Mouse (Mus musculus): Measurements from ENCODE around the gene Trpm6. TPM values are rescaled to one million over a fixed set of nuclear protein-coding genes. Genes with fewer than 3 reads are reported as not detected.

Gene Trpm6
- polyA plus RNA-seq, 1 experiment from 2014 or later, result 0.11 TPM

GRCm38 (mm10) chr19:18799646-18800045 is 49.9 kb downstream of the Trpm6 start:
- H3K9ac ChIP-seq (ENCODE audit: low read length), result no peak overlapping the region
- no peak for ATAC-seq (replicated peaks; ENCODE audit: low FRiP score, low TSS enrichment, low read depth)
- H3K4me1 ChIP-seq (replicated peaks; ENCODE audit: control insufficient read depth, insufficient read depth, low read length), result no peaks in the 10 kb centered on the region
- no peak overlapping the region for H3K4me3 ChIP-seq (ENCODE audit: low read depth, low read length)
- DNase-seq (ENCODE audit: low spot score), result no peak
- 73% methylated on average over 1 of the region's 1 CpGs for WGBS
- no peak overlapping the region for H3K27ac ChIP-seq (ENCODE audit: low read depth)
- H3K36me3 ChIP-seq (ENCODE audit: control insufficient read depth, insufficient read depth, low read length), result no peaks in the 10 kb centered on the region
- H3K9me3 ChIP-seq (ENCODE audit: control insufficient read depth, low read length), result no peaks in the 10 kb centered on the region
- H3K4me2 ChIP-seq (ENCODE audit: low read length), result no peak overlapping the region
- no peaks in the 10 kb centered on the region for H3K27me3 ChIP-seq (replicated peaks; ENCODE audit: control insufficient read depth, insufficient read depth, low read length)

GRCm38 (mm10) chr19:18811264-18811663 is 61.5 kb downstream of the Trpm6 start:
- Histone ChIP-seq H3K9me3 (ENCODE audit: control insufficient read depth, low read length) (no peaks in the 10 kb centered on the region), H3K9ac (ENCODE audit: low read length) (no peak overlapping the region), H3K4me3 (ENCODE audit: low read depth, low read length) (no peak overlapping the region), H3K27me3 (replicated peaks; ENCODE audit: control insufficient read depth, insufficient read depth, low read length) (no peaks in the 10 kb centered on the region), H3K27ac (ENCODE audit: low read depth) (no peak overlapping the region), H3K4me2 (ENCODE audit: low read length) (no peak overlapping the region), H3K36me3 (ENCODE audit: control insufficient read depth, insufficient read depth, low read length) (no peaks in the 10 kb centered on the region), H3K4me1 (replicated peaks; ENCODE audit: control insufficient read depth, insufficient read depth, low read length) (no peaks in the 10 kb centered on the region)
- 51% methylated on average over 3 of the region's 3 CpGs for WGBS
- DNase-seq (ENCODE audit: low spot score) (no peak), ATAC-seq (replicated peaks; ENCODE audit: low FRiP score, low TSS enrichment, low read depth) (no peak)

- no peaks in the 10 kb centered on the region for H3K9me3 ChIP-seq (ENCODE audit: control insufficient read depth, low read length)
- H3K9ac ChIP-seq (ENCODE audit: low read length), result no peak overlapping the region
- H3K36me3 ChIP-seq (ENCODE audit: control insufficient read depth, insufficient read depth, low read length), result no peaks in the 10 kb centered on the region
- no peak for ATAC-seq (replicated peaks; ENCODE audit: low FRiP score, low TSS enrichment, low read depth)
- H3K4me1 ChIP-seq (replicated peaks; ENCODE audit: control insufficient read depth, insufficient read depth, low read length), result no peaks in the 10 kb centered on the region
- 73% methylated on average over 13 of the region's 13 CpGs for WGBS
- H3K27me3 ChIP-seq (replicated peaks; ENCODE audit: control insufficient read depth, insufficient read depth, low read length), result no peaks in the 10 kb centered on the region
- no peak for DNase-seq (ENCODE audit: low spot score)
- H3K4me3 ChIP-seq (ENCODE audit: low read depth, low read length), result no peak overlapping the region
- no peak overlapping the region for H3K4me2 ChIP-seq (ENCODE audit: low read length)
- no peak overlapping the region for H3K27ac ChIP-seq (ENCODE audit: low read depth)
Measured at GRCm38 (mm10) chr19:18815170-18815569, 65.4 kb downstream of the Trpm6 start.

GRCm38 (mm10) chr19:18817425-18817824 is 67.6 kb downstream of the Trpm6 start:
- Histone ChIP-seq H3K4me3 (ENCODE audit: low read depth, low read length) (no peak overlapping the region), H3K36me3 (ENCODE audit: control insufficient read depth, insufficient read depth, low read length) (no peaks in the 10 kb centered on the region), H3K9me3 (ENCODE audit: control insufficient read depth, low read length) (no peaks in the 10 kb centered on the region), H3K4me1 (replicated peaks; ENCODE audit: control insufficient read depth, insufficient read depth, low read length) (no peaks in the 10 kb centered on the region), H3K9ac (ENCODE audit: low read length) (no peak overlapping the region), H3K27me3 (replicated peaks; ENCODE audit: control insufficient read depth, insufficient read depth, low read length) (no peaks in the 10 kb centered on the region), H3K27ac (ENCODE audit: low read depth) (no peak overlapping the region), H3K4me2 (ENCODE audit: low read length) (no peak overlapping the region)
- 83% methylated on average over 2 of the region's 2 CpGs for WGBS
- DNase-seq (ENCODE audit: low spot score) (no peak), ATAC-seq (replicated peaks; ENCODE audit: low FRiP score, low TSS enrichment, low read depth) (no peak)

GRCm38 (mm10) chr19:18828601-18829000 is 78.8 kb downstream of the Trpm6 start:
- Histone ChIP-seq H3K9me3 (ENCODE audit: control insufficient read depth, low read length) (no peaks in the 10 kb centered on the region), H3K36me3 (ENCODE audit: control insufficient read depth, insufficient read depth, low read length) (no peaks in the 10 kb centered on the region), H3K27me3 (replicated peaks; ENCODE audit: control insufficient read depth, insufficient read depth, low read length) (no peaks in the 10 kb centered on the region), H3K9ac (ENCODE audit: low read length) (no peak overlapping the region), H3K4me1 (replicated peaks; ENCODE audit: control insufficient read depth, insufficient read depth, low read length) (no peaks in the 10 kb centered on the region), H3K4me3 (ENCODE audit: low read depth, low read length) (no peak overlapping the region), H3K27ac (ENCODE audit: low read depth) (no peak overlapping the region), H3K4me2 (ENCODE audit: low read length) (no peak overlapping the region)
- no peak for DNase-seq (ENCODE audit: low spot score)
- ATAC-seq (replicated peaks; ENCODE audit: low FRiP score, low TSS enrichment, low read depth), result no peak
- WGBS, result 79% methylated on average over 2 of the region's 2 CpGs

- H3K4me2 ChIP-seq (ENCODE audit: low read length), result no peak overlapping the region
- no peaks in the 10 kb centered on the region for H3K4me1 ChIP-seq (replicated peaks; ENCODE audit: control insufficient read depth, insufficient read depth, low read length)
- 77% methylated on average over 3 of the region's 3 CpGs for WGBS
- ATAC-seq (replicated peaks; ENCODE audit: low FRiP score, low TSS enrichment, low read depth), result no peak
- H3K27ac ChIP-seq (ENCODE audit: low read depth), result no peak overlapping the region
- H3K27me3 ChIP-seq (replicated peaks; ENCODE audit: control insufficient read depth, insufficient read depth, low read length), result no peaks in the 10 kb centered on the region
- H3K36me3 ChIP-seq (ENCODE audit: control insufficient read depth, insufficient read depth, low read length), result no peaks in the 10 kb centered on the region
- H3K4me3 ChIP-seq (ENCODE audit: low read depth, low read length), result no peak overlapping the region
- no peak for DNase-seq (ENCODE audit: low spot score)
- no peak overlapping the region for H3K9ac ChIP-seq (ENCODE audit: low read length)
- H3K9me3 ChIP-seq (ENCODE audit: control insufficient read depth, low read length), result no peaks in the 10 kb centered on the region
Measured at GRCm38 (mm10) chr19:18831196-18831595, 81.4 kb downstream of the Trpm6 start.

GRCm38 (mm10) chr19:18834971-18835370 is 85.2 kb downstream of the Trpm6 start:
- Histone ChIP-seq H3K4me1 (replicated peaks; ENCODE audit: control insufficient read depth, insufficient read depth, low read length) (no peaks in the 10 kb centered on the region), H3K9me3 (ENCODE audit: control insufficient read depth, low read length) (no peaks in the 10 kb centered on the region), H3K27me3 (replicated peaks; ENCODE audit: control insufficient read depth, insufficient read depth, low read length) (no peaks in the 10 kb centered on the region), H3K4me2 (ENCODE audit: low read length) (no peak overlapping the region), H3K36me3 (ENCODE audit: control insufficient read depth, insufficient read depth, low read length) (no peaks in the 10 kb centered on the region), H3K4me3 (ENCODE audit: low read depth, low read length) (no peak overlapping the region), H3K27ac (ENCODE audit: low read depth) (no peak overlapping the region), H3K9ac (ENCODE audit: low read length) (no peak overlapping the region)
- 16% methylated on average over 6 of the region's 6 CpGs for WGBS
- DNase-seq (ENCODE audit: low spot score) (peak; percentile 88), ATAC-seq (replicated peaks; ENCODE audit: low FRiP score, low TSS enrichment, low read depth) (no peak)

- Histone ChIP-seq H3K36me3 (ENCODE audit: control insufficient read depth, insufficient read depth, low read length) (no peaks in the 10 kb centered on the region), H3K4me2 (ENCODE audit: low read length) (no peak overlapping the region), H3K9ac (ENCODE audit: low read length) (no peak overlapping the region), H3K4me3 (ENCODE audit: low read depth, low read length) (no peak overlapping the region), H3K27ac (ENCODE audit: low read depth) (no peak overlapping the region), H3K27me3 (replicated peaks; ENCODE audit: control insufficient read depth, insufficient read depth, low read length) (no peaks in the 10 kb centered on the region), H3K9me3 (ENCODE audit: control insufficient read depth, low read length) (no peaks in the 10 kb centered on the region), H3K4me1 (replicated peaks; ENCODE audit: control insufficient read depth, insufficient read depth, low read length) (no peaks in the 10 kb centered on the region)
- WGBS, result 63% methylated on average over 19 of the region's 19 CpGs
- no peak for ATAC-seq (replicated peaks; ENCODE audit: low FRiP score, low TSS enrichment, low read depth)
- no peak for DNase-seq (ENCODE audit: low spot score)
Measured at GRCm38 (mm10) chr19:18841789-18842562, 92.2 kb downstream of the Trpm6 start.

GRCm38 (mm10) chr19:18842626-18843025 is 92.8 kb downstream of the Trpm6 start:
- Histone ChIP-seq H3K27me3 (replicated peaks; ENCODE audit: control insufficient read depth, insufficient read depth, low read length) (no peaks in the 10 kb centered on the region), H3K4me3 (ENCODE audit: low read depth, low read length) (no peak overlapping the region), H3K9me3 (ENCODE audit: control insufficient read depth, low read length) (no peaks in the 10 kb centered on the region), H3K36me3 (ENCODE audit: control insufficient read depth, insufficient read depth, low read length) (no peaks in the 10 kb centered on the region), H3K4me1 (replicated peaks; ENCODE audit: control insufficient read depth, insufficient read depth, low read length) (no peaks in the 10 kb centered on the region), H3K4me2 (ENCODE audit: low read length) (no peak overlapping the region), H3K9ac (ENCODE audit: low read length) (no peak overlapping the region), H3K27ac (ENCODE audit: low read depth) (no peak overlapping the region)
- WGBS, result 78% methylated on average over 11 of the region's 11 CpGs
- DNase-seq (ENCODE audit: low spot score) (no peak), ATAC-seq (replicated peaks; ENCODE audit: low FRiP score, low TSS enrichment, low read depth) (no peak)

Measured in intestine, embryonic 14.5 days (tissue).